Mouse (Mus musculus) myocyte (in vitro differentiated cells): ENCODE results near the gene 1700003F12Rik. TPM values are rescaled to one million over a fixed set of nuclear protein-coding genes. Genes with fewer than 3 reads are reported as not detected.

ENCODE experiments used
- H3K27me3 ChIP-seq: one replicate; pipeline ENCODE4 v1.6.1; 2011; ENCODE audit not compliant: control insufficient read depth, insufficient read depth, insufficient read length
- H3K36me3 ChIP-seq: one replicate; pipeline ENCODE4 v1.6.1; 2011; ENCODE audit not compliant: control insufficient read depth, insufficient read depth
- H3K4me2 ChIP-seq: one replicate; pipeline ENCODE4 v1.6.1; 2011; ENCODE audit warnings: low read depth, control low read depth
- H3K4me3 ChIP-seq: one replicate; pipeline ENCODE4 v1.5.1; 2011; ENCODE audit warnings: mild to moderate bottlenecking, control low read depth, moderate library complexity
- H3K79me2 ChIP-seq: one replicate; pipeline ENCODE4 v1.6.1; 2011; ENCODE audit not compliant: control insufficient read depth, insufficient read depth
- H3ac ChIP-seq: one replicate; pipeline ENCODE4 v1.6.1; 2011; ENCODE audit not compliant: control insufficient read depth, insufficient read length
- CEBPB ChIP-seq: IDR thresholded peaks from 2 replicates; pipeline ENCODE4 v1.6.1; 2011; ENCODE audit warnings: mild to moderate bottlenecking, moderate library complexity; ENCODE audit not compliant: poor library complexity, insufficient read depth, severe bottlenecking
- E2F4 ChIP-seq: IDR thresholded peaks from one replicate; pipeline ENCODE4 v1.6.1; 2011; ENCODE audit warnings: mild to moderate bottlenecking, control low read depth, moderate library complexity; ENCODE audit not compliant: insufficient read depth
- MAX ChIP-seq: IDR thresholded peaks from one replicate; pipeline ENCODE4 v1.6.1; 2011; ENCODE audit warnings: low read depth, mild to moderate bottlenecking, control low read depth
- MYOD1 ChIP-seq, 3 experiments: IDR thresholded peaks; one replicate each; pipeline ENCODE4 v1.6.1; 2011; ENCODE audit warnings: control low read depth in 2 of 3, low read depth in 2 of 3, mild to moderate bottlenecking in 2 of 3, moderate library complexity in 1 of 3; ENCODE audit not compliant: insufficient read length in 2 of 3, control insufficient read depth in 1 of 3
- MYOG ChIP-seq, 3 experiments: IDR thresholded peaks; one replicate each; pipeline ENCODE4 v1.6.1; 2011; ENCODE audit warnings: control low read depth in 2 of 3, low read depth in 2 of 3, mild to moderate bottlenecking in 2 of 3; ENCODE audit not compliant: insufficient read length in 2 of 3, control insufficient read depth in 1 of 3, insufficient read depth in 1 of 3
- POLR2A ChIP-seq: IDR thresholded peaks from one replicate; pipeline ENCODE4 v1.6.1; 2011; ENCODE audit warnings: low read depth, mild to moderate bottlenecking, control low read depth, moderate library complexity; ENCODE audit not compliant: insufficient read length
- POLR2AphosphoS2 ChIP-seq: IDR thresholded peaks from one replicate; pipeline ENCODE4 v1.6.1; 2011; ENCODE audit warnings: low read depth, control low read depth; ENCODE audit not compliant: insufficient read length
- REST ChIP-seq: IDR thresholded peaks from one replicate; pipeline ENCODE4 v1.6.1; 2011; ENCODE audit warnings: mild to moderate bottlenecking, control low read depth, moderate library complexity; ENCODE audit not compliant: insufficient read depth, insufficient read length
- SRF ChIP-seq: IDR thresholded peaks from one replicate; pipeline ENCODE4 v1.6.1; 2011; ENCODE audit warnings: low read depth; ENCODE audit not compliant: control insufficient read depth, insufficient read length
- TCF12 ChIP-seq: IDR thresholded peaks from one replicate; pipeline ENCODE4 v1.6.1; 2011; ENCODE audit warnings: mild to moderate bottlenecking, control low read depth; ENCODE audit not compliant: poor library complexity, insufficient read depth, severe bottlenecking
- TCF3 ChIP-seq: IDR thresholded peaks from one replicate; pipeline ENCODE4 v1.6.1; 2011; ENCODE audit warnings: low read depth, control low read depth; ENCODE audit not compliant: insufficient read length
- USF1 ChIP-seq: IDR thresholded peaks from one replicate; pipeline ENCODE4 v1.6.1; 2011; ENCODE audit warnings: low read depth, mild to moderate bottlenecking, control low read depth, moderate library complexity
- polyA plus RNA-seq: library from polyadenylated mRNA; unstranded; fragments of >200 nt; fragmentation: generic; extraction: Trizol; gene quantifications from one replicate; pipeline ENCODE4 v1.2.1, GENCODE M21; 2012; ENCODE audit warnings: missing spikeins

1700003F12Rik gene
- polyA plus RNA-seq, 1 experiment: 22.9 TPM

DNA sequence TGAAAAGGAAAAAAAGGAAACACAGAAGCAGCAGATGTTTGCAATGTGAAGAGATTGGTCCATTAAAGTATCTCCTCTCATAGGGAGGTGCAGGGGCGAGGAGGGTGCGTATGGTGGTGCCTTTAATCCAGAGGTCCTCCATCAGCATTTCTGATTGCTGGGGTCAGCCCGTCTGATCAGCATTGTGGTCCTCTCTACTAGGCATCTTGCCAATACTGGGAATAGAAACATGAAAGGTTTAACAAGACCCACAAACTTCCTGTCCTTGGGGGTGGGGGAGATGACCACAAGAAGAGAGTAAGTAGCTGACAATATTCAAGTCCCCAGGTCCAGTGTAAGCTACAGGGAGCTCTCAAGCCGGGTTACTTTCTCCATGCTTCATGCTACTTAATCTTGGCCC lies 23.8 kb downstream of the 1700003F12Rik start:
- Histone ChIP-seq H3ac (no peak overlapping the region), H3K4me2 (peak overlapping the region; percentile 99), H3K79me2 (peaks cover 15% of the 10 kb centered on the region), H3K4me3 (peak overlapping the region; percentile 49), H3K27me3 (no peaks in the 10 kb centered on the region), H3K36me3 (no peaks in the 10 kb centered on the region)
- TF ChIP-seq POLR2AphosphoS2 (no peak), MYOG (IDR thresholded peaks at IDR 0.05; ENCODE audit: control insufficient read depth in 1 of 3, insufficient read depth in 1 of 3, insufficient read length in 2 of 3, low read depth in 2 of 3) (no peak), USF1 (no peak), MYOD1 (IDR thresholded peaks at IDR 0.05; ENCODE audit: control insufficient read depth in 1 of 3, insufficient read length in 2 of 3, low read depth in 2 of 3) (no peak), SRF (no peak), TCF12 (no peak), REST (no peak), MAX (no peak), CEBPB (no peak), TCF3 (no peak), E2F4 (no peak), POLR2A (no peak)

DNA sequence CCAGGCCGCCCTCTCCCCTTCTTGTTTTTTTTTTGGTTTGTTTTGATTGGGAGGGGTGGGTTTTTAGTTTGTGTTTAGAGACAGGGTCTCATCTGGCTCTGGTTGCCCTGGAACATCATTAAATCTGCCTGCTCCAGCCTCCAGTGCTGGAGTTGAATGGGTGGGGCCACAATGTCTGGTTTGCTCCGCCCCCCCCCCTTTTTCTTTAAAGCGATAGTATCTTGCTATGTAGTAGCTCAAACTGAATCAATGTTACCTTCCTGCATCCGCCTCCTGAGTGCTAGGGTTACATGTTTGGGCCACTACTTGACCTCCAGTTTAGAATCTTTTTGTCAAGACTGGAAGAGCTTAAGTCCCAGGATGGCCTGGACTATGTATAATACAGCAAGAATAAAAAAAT lies 24.4 kb downstream of the 1700003F12Rik start:
- TF ChIP-seq CEBPB (no peak), MYOG (IDR thresholded peaks at IDR 0.05; ENCODE audit: control insufficient read depth in 1 of 3, insufficient read depth in 1 of 3, insufficient read length in 2 of 3, low read depth in 2 of 3) (no peak), TCF3 (no peak), POLR2AphosphoS2 (no peak), MYOD1 (IDR thresholded peaks at IDR 0.05; ENCODE audit: control insufficient read depth in 1 of 3, insufficient read length in 2 of 3, low read depth in 2 of 3) (no peak), TCF12 (no peak), USF1 (no peak), SRF (no peak), E2F4 (no peak), POLR2A (no peak), REST (no peak), MAX (no peak)
- H3K4me3 ChIP-seq: no peak overlapping the region
- H3K36me3 ChIP-seq: no peaks in the 10 kb centered on the region
- peaks cover 15% of the 10 kb centered on the region for H3K79me2 ChIP-seq
- no peak overlapping the region for H3ac ChIP-seq
- no peaks in the 10 kb centered on the region for H3K27me3 ChIP-seq
- peak overlapping the region; percentile 99 for H3K4me2 ChIP-seq

DNA sequence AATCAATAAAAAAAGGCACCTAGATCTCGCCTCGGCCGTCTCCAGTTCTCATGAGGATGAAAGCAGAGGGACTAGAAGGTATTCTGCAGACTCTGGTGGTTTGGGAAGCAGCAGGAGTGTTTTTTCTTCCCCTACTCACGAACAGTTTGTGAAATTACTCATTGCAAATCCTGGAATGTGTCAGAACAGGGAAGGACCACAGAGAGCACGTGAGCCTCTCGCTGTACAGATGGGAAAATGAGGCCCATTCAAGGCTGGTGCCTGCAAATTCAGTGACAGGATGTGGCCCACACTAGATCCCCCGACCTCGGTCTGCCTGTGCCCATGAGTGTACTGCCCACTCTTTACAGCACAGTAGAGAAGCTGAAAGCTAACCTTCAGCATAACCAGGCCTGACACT lies 25.1 kb downstream of the 1700003F12Rik start:
- Histone ChIP-seq H3K4me2 (no peak overlapping the region), H3K79me2 (peaks cover 15% of the 10 kb centered on the region), H3K36me3 (no peaks in the 10 kb centered on the region), H3K4me3 (no peak overlapping the region), H3K27me3 (no peaks in the 10 kb centered on the region), H3ac (no peak overlapping the region)
- TF ChIP-seq MYOD1 (IDR thresholded peaks at IDR 0.05; ENCODE audit: control insufficient read depth in 1 of 3, insufficient read length in 2 of 3, low read depth in 2 of 3): no peak

DNA sequence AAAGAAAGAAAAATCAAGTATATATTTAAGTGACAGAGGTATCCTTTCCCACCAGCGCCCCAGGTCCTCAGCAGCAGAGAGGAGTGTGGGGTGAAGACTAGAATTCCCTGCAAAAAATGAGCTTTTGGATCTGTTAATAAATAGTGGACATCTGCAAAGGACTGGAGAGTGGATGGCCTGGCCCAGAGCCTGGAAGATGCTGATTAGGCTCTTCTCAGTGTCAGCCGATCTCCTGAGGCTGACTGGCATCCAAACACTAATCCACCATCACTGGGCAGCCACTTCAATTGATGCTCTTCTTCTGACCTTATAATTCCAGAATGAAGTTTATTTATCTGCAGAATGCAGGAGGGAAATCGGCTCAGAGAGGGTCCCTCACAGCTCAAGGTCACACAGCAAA lies 26.1 kb downstream of the 1700003F12Rik start:
- H3K4me3 ChIP-seq: no peak overlapping the region
- peaks cover 5% of the 10 kb centered on the region for H3K79me2 ChIP-seq
- TF ChIP-seq REST (no peak), SRF (no peak)
- H3K36me3 ChIP-seq: no peaks in the 10 kb centered on the region
- H3K27me3 ChIP-seq: no peaks in the 10 kb centered on the region
- no peak overlapping the region for H3ac ChIP-seq
- no peak overlapping the region for H3K4me2 ChIP-seq

DNA sequence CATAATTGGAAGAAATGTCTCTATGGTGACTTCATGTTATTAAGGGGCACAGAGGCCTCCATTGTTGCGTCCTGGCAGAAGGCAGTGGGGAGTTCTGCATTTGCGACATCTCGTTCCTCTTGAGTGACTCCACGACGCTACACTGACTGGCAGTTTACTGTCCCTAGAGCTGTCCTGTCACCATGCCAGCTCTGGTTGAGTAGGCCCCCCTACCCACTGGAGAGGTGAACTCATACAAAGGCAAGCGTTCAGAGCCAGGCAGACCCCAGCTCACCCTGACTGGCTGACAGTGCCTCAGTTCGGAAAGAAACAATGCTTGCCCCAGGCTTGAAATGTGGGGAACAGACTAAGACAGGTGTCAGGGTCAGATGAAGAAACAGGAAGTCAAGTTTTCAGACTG lies 27.4 kb downstream of the 1700003F12Rik start:
- Histone ChIP-seq H3K27me3 (no peaks in the 10 kb centered on the region), H3K4me2 (no peak overlapping the region), H3ac (no peak overlapping the region), H3K4me3 (no peak overlapping the region), H3K36me3 (no peaks in the 10 kb centered on the region), H3K79me2 (no peaks in the 10 kb centered on the region)
- TF ChIP-seq MYOD1 (IDR thresholded peaks at IDR 0.05; ENCODE audit: control insufficient read depth in 1 of 3, insufficient read length in 2 of 3, low read depth in 2 of 3): no peak
- TF ChIP-seq POLR2AphosphoS2: no peak
- TF ChIP-seq REST: no peak
- TF ChIP-seq TCF3: no peak
- TF ChIP-seq POLR2A: no peak
- no peak for TF ChIP-seq E2F4
- TF ChIP-seq USF1: no peak
- no peak for TF ChIP-seq SRF
